Mouse (Mus musculus) olfactory bulb, adult 2 months (tissue): ENCODE results near the gene Ric3.

ENCODE experiments used
- CTCF ChIP-seq: fragments of 200-500 bp; IDR thresholded peaks from 2 replicates; pipeline ENCODE4 v1.5.1; 2012; ENCODE audit warnings: low read depth, mild to moderate bottlenecking, low read length, moderate library complexity; ENCODE audit not compliant: insufficient read depth
- POLR2A ChIP-seq: fragments of 200-500 bp; IDR thresholded peaks from 2 replicates; pipeline ENCODE4 v1.6.1; 2012; ENCODE audit warnings: mild to moderate bottlenecking, low read depth, low read length, moderate library complexity; ENCODE audit not compliant: insufficient read depth

DNA sequence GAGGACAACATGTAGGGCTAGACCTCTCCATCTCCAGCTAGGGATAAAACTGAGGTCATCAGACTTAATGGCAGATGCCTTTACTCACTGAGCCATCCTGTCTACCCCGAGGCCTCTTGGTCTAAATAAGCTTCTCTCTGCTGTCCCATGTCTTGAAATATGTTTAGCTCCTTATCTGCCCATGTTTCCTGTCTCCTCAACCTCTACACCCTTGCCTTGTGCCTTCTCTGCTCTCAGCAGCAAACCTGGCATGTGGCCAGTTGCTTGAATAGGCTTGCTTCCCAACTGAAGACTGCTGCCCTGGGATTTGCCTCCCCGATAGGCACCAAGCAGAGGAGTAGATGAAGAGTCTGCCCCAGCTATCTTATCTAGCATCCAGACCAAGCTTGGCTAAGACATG, 48.4 kb upstream of the Ric3 start:
- TF ChIP-seq CTCF (no peak), POLR2A (no peak)
